Mouse (Mus musculus) olfactory bulb, adult 2 months (tissue): ENCODE measurements at regions not wholly inside any gene's neighbourhood (a gene's known extent, or its start where the extent isn't known, plus 50 kb on each side); places are given as distances from the start of the nearest gene placed in this dataset.

Experiments
- CTCF ChIP-seq: fragments of 200-500 bp; IDR thresholded peaks from 2 replicates; pipeline ENCODE4 v1.5.1; 2012; ENCODE audit warnings: low read depth, mild to moderate bottlenecking, low read length, moderate library complexity; ENCODE audit not compliant: insufficient read depth
- POLR2A ChIP-seq: fragments of 200-500 bp; IDR thresholded peaks from 2 replicates; pipeline ENCODE4 v1.6.1; 2012; ENCODE audit warnings: mild to moderate bottlenecking, low read depth, low read length, moderate library complexity; ENCODE audit not compliant: insufficient read depth

GRCm38 (mm10) chr14:46668275-46668674 is 92.1 kb upstream of the Cdkn3 start:
- TF ChIP-seq CTCF (no peak), POLR2A (no peak)
